ENCODE assay signal across 17 mouse cellular contexts in the genomic region with DNA sequence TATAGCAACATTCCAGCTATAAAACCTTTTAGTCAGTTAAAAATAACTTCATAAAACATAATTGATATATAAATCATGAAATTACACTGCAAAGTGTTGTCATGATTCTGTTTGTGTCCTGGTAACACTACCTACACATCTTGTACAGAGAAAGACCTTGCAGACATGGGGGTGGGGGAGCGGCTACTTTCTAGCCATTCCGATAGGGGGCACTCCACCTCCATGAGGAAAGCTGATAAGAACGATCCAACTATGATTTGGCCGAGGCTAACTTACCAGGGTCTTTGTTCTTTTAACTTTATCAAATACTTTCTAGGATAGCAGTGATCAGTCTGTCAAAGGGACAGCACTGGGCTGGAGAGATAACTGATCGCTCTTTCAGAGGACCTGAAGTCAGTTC. TPM values are rescaled to one million over a fixed set of nuclear protein-coding genes. Genes with fewer than 3 reads are reported as not detected.
DNase-seq lines count a peak whose midpoint lies in the region; TF ChIP-seq lines count a peak whose summit lies in the region.
"Had no signal": no experiment of that assay in that cellular context is flagged by ENCODE, and none has a peak within 500 bp of the region (broad histone marks: within the 10 kb centered on the region; RNA-seq: fewer than 3 reads in every experiment).

No protein-coding gene starts in this region.

- no peak overlapping the region for H3K27ac ChIP-seq in left cerebral cortex, adult 2 months
- H3K27ac ChIP-seq: embryonic facial prominence, embryonic 13.5 days; heart, embryonic 15.5 days; liver, embryonic 15.5 days; neural tube, embryonic 12.5 days had no signal

- no peak overlapping the region for H3K4me3 ChIP-seq in left cerebral cortex, adult 2 months
- H3K4me3 ChIP-seq: embryonic facial prominence, embryonic 13.5 days; heart, embryonic 15.5 days; liver, embryonic 15.5 days; neural tube, embryonic 12.5 days had no signal

- peak; percentile 8 for TF ChIP-seq CTCF in left cerebral cortex, adult 2 months (IDR thresholded peaks at IDR 0.05)

- intact Hi-C loops in left cerebral cortex, adult 2 months (cut with DNase I): no loop called here
- intact Hi-C loops in left cerebral cortex, postnatal 4 days (cut with DNase I): no loop called here

- DNase-seq in left cerebral cortex, adult 2 months (ENCODE audit: extremely low spot score in 1 of 2, low spot score in 2 of 2): no peak
- no peak for DNase-seq in left cerebral cortex, postnatal 4 days
- peak; percentile 53 for DNase-seq in thymus, postnatal 4 days
- DNase-seq in thymus, postnatal 36 days: no peak
- DNase-seq in T-cell, adult 2 months (ENCODE audit: low spot score): peak; percentile 18
- no peak for DNase-seq in ovary, postnatal 36 days (ENCODE audit: low spot score)
- no peak for DNase-seq in cerebellum, adult 11-12 months
- no peak for DNase-seq in urinary bladder, postnatal 4 days (ENCODE audit: low spot score in 2 of 2)
- DNase-seq: adrenal gland, postnatal 10 days; cerebellum, adult 2 months; kidney, postnatal 4 days; lung, postnatal 14 days; right cerebral cortex, postnatal 25 days had no signal

RNA-seq across cellular contexts. Expression of gene Slc20a1, which starts 17.1 kb away (rescaled TPM):
- 100 to 1,000 TPM; 161 to 164 TPM for total RNA-seq in left cerebral cortex, adult 2 months (2021)
- 100 to 1,000 TPM; 109 to 111 TPM for total RNA-seq in left cerebral cortex, postnatal 4 days (2021)

RNA-seq across cellular contexts. Expression of gene Chchd5, which starts 52.0 kb away (rescaled TPM):
- 10 to 100 TPM; 10.2 to 12.2 TPM for total RNA-seq in left cerebral cortex, adult 2 months (2021)
- 10 to 100 TPM; 10.2 to 12.0 TPM for total RNA-seq in left cerebral cortex, postnatal 4 days (2021)

Comparison
In these comparisons a context has a peak if more than half of its experiments do, and no peak if none do; other contexts are left out.
1. DNase-seq: peak in thymus, postnatal 4 days (single experiment) and T-cell, adult 2 months (single experiment); none in left cerebral cortex, adult 2 months (0 of 2), left cerebral cortex, postnatal 4 days (single experiment), thymus, postnatal 36 days (0 of 2), ovary, postnatal 36 days (single experiment), cerebellum, adult 11-12 months (single experiment) and urinary bladder, postnatal 4 days (0 of 2).